Mouse (Mus musculus): Measurements from ENCODE around the gene Qdpr.

GRCm38 (mm10) chr5:45419841-45420638 is 30.0 kb downstream of the Qdpr start:
- TF ChIP-seq POLR2A (IDR thresholded peaks at IDR 0.05; ENCODE audit: low read depth, low read length) (no peak), CTCF (IDR thresholded peaks at IDR 0.05; ENCODE audit: extremely low read depth, insufficient read length, insufficient replicate concordance, low read depth, low read length) (peak; percentile 49; the same call in 1 of the 2 replicates)
